Mouse (Mus musculus) urinary bladder, postnatal 4 days (tissue): ENCODE measurements around the gene Cpn2.

Experiments used
- DNase-seq, 2 experiments: peaks; one replicate each; pipeline ENCODE4 v3.0.0; 2021 to 2022; ENCODE audit warnings: low spot score in 2 of 2

Cpn2 gene

GRCm38 (mm10) chr16:30238791-30239190 is 28.5 kb downstream of the Cpn2 start:
- no peak for DNase-seq

GRCm38 (mm10) chr16:30236091-30236699 is 31.1 kb downstream of the Cpn2 start:
- DNase-seq, result peak; percentile 81 to 92

DNA sequence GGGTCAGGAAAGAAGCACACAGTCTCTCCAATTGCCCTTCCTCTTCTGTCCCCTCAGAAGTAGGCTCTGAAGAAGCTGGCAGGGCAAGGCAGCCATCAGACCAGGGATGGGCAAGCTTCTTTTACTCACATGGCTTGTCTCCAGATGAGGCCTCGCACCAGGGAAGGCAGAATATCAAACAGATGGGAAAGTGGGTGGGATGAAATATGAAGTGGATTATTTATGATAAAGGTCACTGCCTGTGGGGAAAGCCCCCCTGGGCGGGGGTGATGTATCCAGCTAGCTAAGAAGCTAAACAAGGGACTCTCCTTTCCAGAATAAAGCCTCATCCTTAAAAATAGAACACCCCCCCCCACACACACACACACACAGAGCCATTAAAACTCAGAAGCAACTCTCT is 31.7 kb downstream of the Cpn2 start:
- DNase-seq, result no peak

DNA sequence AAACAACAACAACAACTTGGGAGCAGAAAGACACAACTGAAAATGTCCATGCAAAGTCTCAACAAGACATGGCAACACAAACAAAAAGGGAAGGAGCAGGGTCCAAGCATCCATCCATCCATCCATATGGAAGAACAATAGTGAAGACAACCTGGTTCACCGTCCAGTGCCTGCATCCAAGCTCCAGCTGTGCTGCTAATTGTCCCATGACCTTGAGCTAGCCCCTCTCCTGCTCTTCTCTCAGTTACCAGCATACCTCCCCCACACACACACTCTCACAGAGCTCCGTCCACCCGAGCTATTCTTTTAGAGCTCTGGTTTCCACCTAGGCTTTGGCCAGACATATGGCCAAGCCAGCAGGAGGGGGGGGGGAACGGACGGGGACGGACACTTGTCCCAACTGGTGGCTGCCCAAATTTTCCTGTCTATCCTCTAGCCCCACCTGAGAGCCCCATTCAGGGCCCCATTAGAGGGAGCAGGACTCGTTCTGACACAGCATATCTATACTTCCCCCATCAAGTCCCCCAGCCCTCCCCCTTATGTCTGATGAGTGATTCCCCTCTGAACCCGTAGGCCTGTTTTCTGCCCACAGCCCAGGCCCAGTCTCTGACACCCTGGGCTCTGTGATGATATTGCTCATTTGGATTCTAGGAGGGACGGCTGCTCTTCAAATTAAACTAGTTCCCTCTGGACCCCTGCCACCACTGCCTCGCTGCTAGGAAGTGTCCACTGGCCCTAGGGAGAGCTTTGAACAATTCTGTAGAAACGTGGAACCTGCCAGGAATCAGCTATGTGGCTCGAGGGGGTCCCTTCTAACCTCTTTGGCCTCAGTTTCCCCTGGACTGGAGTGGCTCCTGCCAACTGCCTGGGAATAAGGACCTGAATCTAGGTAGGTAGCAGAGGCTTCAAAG is 32.4 kb downstream of the Cpn2 start:
- no peak for DNase-seq

DNA sequence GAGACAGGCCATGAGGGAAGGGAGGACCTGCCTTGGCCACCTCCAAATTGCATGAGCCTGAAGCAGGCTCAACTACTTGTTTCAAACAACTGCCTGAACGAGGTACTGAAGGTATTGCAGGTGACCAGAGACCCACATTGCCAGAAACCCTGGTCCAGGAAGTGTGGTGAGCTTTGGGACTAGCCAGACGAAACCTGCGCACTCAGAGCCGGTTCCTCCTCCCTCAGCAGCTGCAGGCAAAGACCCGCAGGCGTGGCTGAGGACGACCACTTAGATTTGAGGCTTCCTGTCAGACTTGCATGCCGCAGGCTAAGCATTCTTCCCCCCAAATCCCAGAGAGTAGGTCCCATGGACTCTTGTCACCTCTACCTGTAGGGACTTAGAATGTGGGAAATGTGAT is 33.2 kb downstream of the Cpn2 start:
- no peak for DNase-seq

DNA sequence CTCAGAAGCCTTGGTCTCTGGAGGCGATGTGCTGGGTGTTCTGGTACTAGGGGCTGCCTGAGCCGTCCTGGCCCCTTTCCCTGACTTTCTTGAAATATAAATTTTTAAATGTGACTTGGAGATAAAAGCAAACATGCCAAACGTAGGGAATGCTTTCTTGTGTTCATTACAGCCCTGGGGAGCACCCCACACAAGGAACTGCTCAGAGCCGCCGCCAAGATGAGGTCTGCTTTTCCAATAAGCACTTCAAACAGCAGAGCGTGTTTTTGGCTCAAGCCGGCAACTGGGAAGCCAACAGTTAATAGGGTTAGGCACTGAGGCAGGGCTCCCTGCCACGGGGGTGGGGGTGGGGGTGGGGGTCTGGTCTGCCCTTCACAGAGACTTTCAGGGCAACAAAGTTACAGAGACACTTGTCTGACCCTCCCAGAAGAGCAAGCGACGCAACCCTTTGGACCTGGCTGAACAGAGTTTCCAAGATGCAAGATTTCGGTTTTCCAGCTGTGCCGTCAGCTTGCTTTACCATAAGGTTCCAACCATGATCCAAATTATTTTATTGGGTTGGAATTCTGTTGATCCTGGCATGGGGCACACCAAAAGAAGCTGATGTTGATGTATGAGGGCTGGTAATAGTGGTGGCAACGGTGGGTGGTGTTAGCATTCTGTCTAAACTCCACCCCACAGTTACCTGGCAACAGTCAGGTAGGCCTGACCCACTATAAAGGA is 35.3 kb downstream of the Cpn2 start:
- DNase-seq, result no peak

DNA sequence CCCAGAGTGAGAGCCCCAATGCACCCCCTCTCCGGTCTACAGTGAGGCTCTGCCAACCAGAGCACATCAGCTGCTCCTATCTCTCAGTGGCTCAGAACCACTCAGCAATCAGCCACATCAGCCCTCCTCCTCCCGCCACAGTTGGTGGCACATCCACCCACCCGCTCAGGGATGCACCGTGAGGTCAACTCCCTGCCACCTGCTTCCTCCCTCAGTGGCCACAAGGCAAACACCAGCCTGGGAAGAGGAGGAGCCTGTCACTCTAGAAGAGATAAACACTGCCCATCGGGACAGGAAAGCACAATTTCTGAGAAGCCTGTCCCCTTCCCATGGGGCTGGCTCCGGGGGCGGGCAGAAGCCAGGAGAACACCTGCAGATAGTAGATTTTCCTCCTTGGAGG is 39.9 kb downstream of the Cpn2 start:
- no peak for DNase-seq

DNA sequence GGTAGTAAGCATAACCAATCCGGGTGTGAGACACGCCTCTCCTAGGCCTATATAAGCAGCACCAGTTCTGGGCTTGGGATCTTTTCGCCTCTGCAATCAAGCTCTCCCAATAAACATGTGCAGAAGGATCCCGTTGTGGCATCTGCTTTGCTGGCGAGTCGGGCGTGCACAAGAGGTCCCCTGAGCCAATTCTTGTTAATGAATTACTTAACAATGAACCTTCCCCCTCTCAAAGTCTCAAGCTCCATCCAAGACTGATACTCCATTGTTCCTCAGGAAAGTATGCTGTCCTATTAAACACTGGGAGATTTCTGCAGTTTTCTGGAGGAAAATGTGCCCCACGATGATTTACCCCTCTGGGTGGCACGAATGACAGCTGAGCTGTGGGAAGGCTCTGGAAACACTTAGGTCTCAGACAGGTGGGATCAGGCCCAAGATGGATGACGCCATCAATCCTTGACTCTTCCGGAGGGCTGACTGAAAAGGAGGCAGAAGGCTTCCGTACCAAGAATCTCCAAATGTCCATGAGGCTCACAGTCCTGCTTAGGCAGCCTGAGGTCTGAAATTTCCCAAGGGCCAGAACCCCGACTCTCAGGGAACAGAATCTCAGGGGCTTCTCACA is 46.0 kb downstream of the Cpn2 start:
- DNase-seq, result no peak

GRCm38 (mm10) chr16:30215811-30216210 is 51.5 kb downstream of the Cpn2 start:
- DNase-seq, result no peak

- DNase-seq, result no peak
Observed at GRCm38 (mm10) chr16:30213644-30214043, 53.7 kb downstream of the Cpn2 start.

GRCm38 (mm10) chr16:30212035-30212434 is 55.3 kb downstream of the Cpn2 start:
- DNase-seq, result no peak

DNA sequence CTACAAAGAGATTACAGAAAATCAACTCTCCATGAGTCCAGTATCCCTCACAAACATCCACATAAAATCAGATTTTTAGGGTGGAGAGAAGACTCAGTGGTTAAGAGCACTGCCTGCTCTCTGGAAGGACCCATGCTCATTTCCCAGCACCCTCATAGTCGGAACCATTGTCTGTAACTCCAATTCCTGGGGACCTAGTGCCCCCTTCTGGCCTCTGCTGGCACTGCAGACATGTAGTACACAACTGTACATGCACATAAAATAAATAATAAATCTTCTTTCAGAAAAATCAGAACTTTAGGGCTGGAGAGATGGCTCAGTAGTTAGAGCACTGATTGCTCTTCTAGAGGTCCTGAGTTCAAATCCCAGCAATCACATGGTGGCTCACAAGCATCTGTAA is 58.0 kb downstream of the Cpn2 start:
- no peak for DNase-seq

DNA sequence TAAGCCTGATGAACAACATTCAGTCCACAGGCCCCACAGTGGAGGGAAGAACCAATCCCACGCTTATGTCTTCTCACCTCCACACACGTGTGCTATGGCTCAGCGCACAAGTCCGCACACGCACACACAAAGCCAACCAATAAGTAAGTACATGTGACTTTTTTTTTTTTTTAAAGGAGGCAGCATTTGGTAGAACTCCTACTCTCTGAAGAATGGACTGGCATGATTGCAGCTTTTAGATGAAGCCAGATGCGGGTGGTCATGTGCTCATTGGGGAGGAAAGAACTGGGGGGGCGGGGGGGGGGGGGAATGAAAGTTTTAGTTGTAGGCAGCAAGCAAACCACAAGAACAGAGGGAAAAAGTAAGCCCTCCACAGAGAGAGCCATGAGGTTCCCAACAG is 59.3 kb downstream of the Cpn2 start:
- no peak for DNase-seq

DNA sequence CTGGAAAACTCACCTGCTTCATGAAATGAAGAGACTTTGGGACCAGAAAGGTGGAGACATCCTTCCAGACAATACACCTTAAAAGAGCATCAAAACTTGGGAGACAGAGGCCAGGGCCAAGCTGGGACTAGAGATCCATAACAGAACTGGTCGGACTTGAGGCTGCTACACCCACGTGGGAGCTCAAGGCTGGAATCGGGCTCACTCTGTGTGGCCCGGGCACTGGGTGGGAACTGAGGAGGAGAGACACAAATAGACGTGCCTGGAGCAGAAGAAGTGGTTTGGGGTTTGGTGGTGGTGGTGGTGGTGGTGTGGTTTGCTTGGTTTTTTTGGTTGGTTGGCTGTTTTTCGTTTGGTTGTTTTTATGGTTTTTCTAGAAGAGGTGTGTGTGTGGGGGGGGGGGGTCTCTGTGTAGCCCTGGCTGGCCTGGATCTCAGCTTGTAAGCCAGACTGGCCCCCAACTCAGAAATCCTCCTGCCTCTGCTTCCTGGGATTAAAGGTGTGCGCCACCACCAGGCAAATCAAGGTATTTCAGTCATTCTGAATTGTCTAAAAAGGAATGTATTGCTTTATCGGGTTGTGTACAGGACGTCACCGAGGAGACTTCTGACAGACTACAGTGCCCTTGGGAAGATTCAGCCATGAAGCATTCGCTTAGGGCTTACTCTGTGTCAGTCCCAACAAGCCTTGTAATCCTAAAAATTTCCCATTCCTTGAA is 60.0 kb downstream of the Cpn2 start:
- DNase-seq, result no peak
